Mouse (Mus musculus): ENCODE measurements at regions not wholly inside any gene's neighbourhood (a gene's known extent, or its start where the extent isn't known, plus 50 kb on each side); places are given as distances from the start of the nearest gene placed in this dataset.

GRCm38 (mm10) chr3:83416536-83416935, 288.8 kb downstream of the Dchs2 start:
- DNase-seq (ENCODE audit: low read depth) = peak; percentile 44

GRCm38 (mm10) chr3:83424267-83424666, 296.5 kb downstream of the Dchs2 start:
- DNase-seq (ENCODE audit: low read depth) = no peak
- TF ChIP-seq CTCF (IDR thresholded peaks at IDR 0.05; ENCODE audit: borderline replicate concordance, extremely low read depth, insufficient read depth, insufficient read length) (no peak), POLR2A (IDR thresholded peaks at IDR 0.05; ENCODE audit: borderline replicate concordance, extremely low read depth, insufficient read depth, insufficient read length, poor library complexity, severe bottlenecking) (no peak)

More at GRCm38 (mm10) chr3:83416536-83416935, 288.8 kb downstream of the Dchs2 start:
- TF ChIP-seq POLR2A (IDR thresholded peaks at IDR 0.05; ENCODE audit: borderline replicate concordance, extremely low read depth, insufficient read depth, insufficient read length, poor library complexity, severe bottlenecking) = no peak
- peak; percentile 52; the same call in 1 of the 2 replicates for TF ChIP-seq CTCF (IDR thresholded peaks at IDR 0.05; ENCODE audit: borderline replicate concordance, extremely low read depth, insufficient read depth, insufficient read length)

GRCm38 (mm10) chr3:83429376-83429775, 301.6 kb downstream of the Dchs2 start:
- TF ChIP-seq CTCF (IDR thresholded peaks at IDR 0.05; ENCODE audit: borderline replicate concordance, extremely low read depth, insufficient read depth, insufficient read length) (no peak), POLR2A (IDR thresholded peaks at IDR 0.05; ENCODE audit: borderline replicate concordance, extremely low read depth, insufficient read depth, insufficient read length, poor library complexity, severe bottlenecking) (no peak)
- peak; percentile 71 for DNase-seq (ENCODE audit: low read depth)

GRCm38 (mm10) chr3:83446154-83446667, 318.5 kb downstream of the Dchs2 start:
- TF ChIP-seq CTCF (IDR thresholded peaks at IDR 0.05; ENCODE audit: borderline replicate concordance, extremely low read depth, insufficient read depth, insufficient read length) = no peak
- no peak for TF ChIP-seq POLR2A (IDR thresholded peaks at IDR 0.05; ENCODE audit: borderline replicate concordance, extremely low read depth, insufficient read depth, insufficient read length, poor library complexity, severe bottlenecking)
- DNase-seq (ENCODE audit: low read depth) = no peak

GRCm38 (mm10) chr3:83450662-83451061, 315.5 kb upstream of the Sfrp2 start:
- no peak for TF ChIP-seq POLR2A (IDR thresholded peaks at IDR 0.05; ENCODE audit: borderline replicate concordance, extremely low read depth, insufficient read depth, insufficient read length, poor library complexity, severe bottlenecking)
- no peak for DNase-seq (ENCODE audit: low read depth)

GRCm38 (mm10) chr3:83451317-83451716, 314.8 kb upstream of the Sfrp2 start:
- TF ChIP-seq POLR2A (IDR thresholded peaks at IDR 0.05; ENCODE audit: borderline replicate concordance, extremely low read depth, insufficient read depth, insufficient read length, poor library complexity, severe bottlenecking) (no peak), CTCF (IDR thresholded peaks at IDR 0.05; ENCODE audit: borderline replicate concordance, extremely low read depth, insufficient read depth, insufficient read length) (no peak)
- no peak for DNase-seq (ENCODE audit: low read depth)

GRCm38 (mm10) chr3:83453462-83453861, 312.7 kb upstream of the Sfrp2 start:
- TF ChIP-seq CTCF (IDR thresholded peaks at IDR 0.05; ENCODE audit: borderline replicate concordance, extremely low read depth, insufficient read depth, insufficient read length) (no peak), POLR2A (IDR thresholded peaks at IDR 0.05; ENCODE audit: borderline replicate concordance, extremely low read depth, insufficient read depth, insufficient read length, poor library complexity, severe bottlenecking) (no peak)
- peak; percentile 55 for DNase-seq (ENCODE audit: low read depth)

- TF ChIP-seq CTCF (IDR thresholded peaks at IDR 0.05; ENCODE audit: borderline replicate concordance, extremely low read depth, insufficient read depth, insufficient read length) = no peak
- TF ChIP-seq POLR2A (IDR thresholded peaks at IDR 0.05; ENCODE audit: borderline replicate concordance, extremely low read depth, insufficient read depth, insufficient read length, poor library complexity, severe bottlenecking) = no peak
- DNase-seq (ENCODE audit: low read depth) = no peak
Measured at GRCm38 (mm10) chr3:83458450-83458849, 307.7 kb upstream of the Sfrp2 start.

GRCm38 (mm10) chr3:83479251-83479650, 286.9 kb upstream of the Sfrp2 start:
- TF ChIP-seq POLR2A (IDR thresholded peaks at IDR 0.05; ENCODE audit: borderline replicate concordance, extremely low read depth, insufficient read depth, insufficient read length, poor library complexity, severe bottlenecking) = no peak
- no peak for TF ChIP-seq CTCF (IDR thresholded peaks at IDR 0.05; ENCODE audit: borderline replicate concordance, extremely low read depth, insufficient read depth, insufficient read length)
- DNase-seq (ENCODE audit: low read depth) = no peak

GRCm38 (mm10) chr3:83480176-83480575, 285.9 kb upstream of the Sfrp2 start:
- TF ChIP-seq POLR2A (IDR thresholded peaks at IDR 0.05; ENCODE audit: borderline replicate concordance, extremely low read depth, insufficient read depth, insufficient read length, poor library complexity, severe bottlenecking) (no peak), CTCF (IDR thresholded peaks at IDR 0.05; ENCODE audit: borderline replicate concordance, extremely low read depth, insufficient read depth, insufficient read length) (no peak)
- no peak for DNase-seq (ENCODE audit: low read depth)

GRCm38 (mm10) chr3:83486192-83486716, 279.9 kb upstream of the Sfrp2 start:
- no peak for TF ChIP-seq POLR2A (IDR thresholded peaks at IDR 0.05; ENCODE audit: borderline replicate concordance, extremely low read depth, insufficient read depth, insufficient read length, poor library complexity, severe bottlenecking)
- no peak for TF ChIP-seq CTCF (IDR thresholded peaks at IDR 0.05; ENCODE audit: borderline replicate concordance, extremely low read depth, insufficient read depth, insufficient read length)
- DNase-seq (ENCODE audit: low read depth) = peak; percentile 89

- no peak for DNase-seq (ENCODE audit: low read depth)
- no peak for TF ChIP-seq POLR2A (IDR thresholded peaks at IDR 0.05; ENCODE audit: borderline replicate concordance, extremely low read depth, insufficient read depth, insufficient read length, poor library complexity, severe bottlenecking)
- no peak for TF ChIP-seq CTCF (IDR thresholded peaks at IDR 0.05; ENCODE audit: borderline replicate concordance, extremely low read depth, insufficient read depth, insufficient read length)
Measured at GRCm38 (mm10) chr3:83495584-83495983, 270.5 kb upstream of the Sfrp2 start.
